Mouse (Mus musculus) lung, postnatal 10 days (tissue): ENCODE results near the gene Mbd6.
"Not testable (repeated sequence)": the region's sequence is repeated elsewhere in the genome, so short reads cannot be mapped to it uniquely, and the experiment has no call there.

Experiments
- DNase-seq: peaks from one replicate; pipeline ENCODE4 v3.0.0; 2021

Gene Mbd6

DNA sequence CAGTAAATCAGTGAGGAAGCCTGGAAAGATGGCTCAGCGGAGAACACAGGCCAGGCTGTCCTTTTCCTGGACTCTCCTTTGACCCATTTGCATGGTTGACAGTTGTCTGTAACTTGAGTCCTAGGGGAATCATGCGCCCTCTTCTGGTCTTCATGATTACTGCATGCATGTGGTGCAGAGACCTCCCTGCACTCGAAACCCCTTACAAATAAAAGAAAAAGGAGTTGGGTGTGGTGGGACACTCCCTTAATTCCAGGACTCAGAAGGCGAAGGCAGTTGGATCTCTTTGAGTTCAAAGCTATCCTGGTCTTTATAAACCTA, 23.5 kb upstream of the Mbd6 start:
- DNase-seq = peak; percentile 93

DNA sequence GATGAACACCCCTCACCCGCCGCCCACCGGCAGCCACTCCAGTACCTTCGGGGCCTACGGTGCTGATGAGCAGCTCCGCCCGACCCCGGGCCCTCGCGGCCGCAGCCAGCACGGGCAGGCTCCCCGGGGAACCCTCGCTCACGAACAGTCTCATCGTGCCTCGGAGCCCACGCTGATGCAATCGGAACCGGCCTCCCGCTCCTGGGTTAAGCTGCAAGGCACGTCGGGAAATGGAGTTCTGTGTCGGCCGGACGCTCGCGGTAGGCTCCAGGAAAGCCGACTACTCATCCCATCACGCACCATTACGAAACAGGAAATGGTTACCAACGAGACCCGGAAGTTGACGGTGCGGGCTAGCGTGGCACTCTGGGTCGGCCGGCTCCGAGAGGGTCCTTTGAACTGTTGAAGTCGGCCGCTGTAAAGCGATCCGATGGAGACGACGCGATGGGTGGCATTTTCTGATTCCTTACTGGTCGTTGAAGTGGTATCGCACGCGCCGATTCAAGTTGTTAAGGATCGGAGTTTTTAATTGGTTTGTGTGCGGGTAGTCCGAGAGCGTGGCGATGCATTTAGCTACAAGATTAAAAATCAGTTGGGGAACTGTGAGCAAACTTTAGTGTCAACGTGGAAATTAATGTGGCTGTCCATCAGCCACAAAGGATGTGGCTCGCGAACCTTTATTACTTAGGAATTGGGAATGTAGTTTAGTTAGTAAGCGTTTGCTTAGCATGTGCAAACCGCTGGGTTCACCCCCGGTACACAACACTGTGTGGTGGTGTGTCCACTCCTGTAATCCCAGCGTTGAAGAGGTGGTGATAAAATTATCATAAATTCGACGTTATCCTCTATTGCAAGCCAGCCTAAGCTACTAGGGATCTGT, 22.9 kb upstream of the Mbd6 start, which contains the start of gene Mars:
Gene Mars (minus strand): TSS at position 311 of the 880 bp plus-strand sequence.
- DNase-seq = peak; percentile 97

DNA sequence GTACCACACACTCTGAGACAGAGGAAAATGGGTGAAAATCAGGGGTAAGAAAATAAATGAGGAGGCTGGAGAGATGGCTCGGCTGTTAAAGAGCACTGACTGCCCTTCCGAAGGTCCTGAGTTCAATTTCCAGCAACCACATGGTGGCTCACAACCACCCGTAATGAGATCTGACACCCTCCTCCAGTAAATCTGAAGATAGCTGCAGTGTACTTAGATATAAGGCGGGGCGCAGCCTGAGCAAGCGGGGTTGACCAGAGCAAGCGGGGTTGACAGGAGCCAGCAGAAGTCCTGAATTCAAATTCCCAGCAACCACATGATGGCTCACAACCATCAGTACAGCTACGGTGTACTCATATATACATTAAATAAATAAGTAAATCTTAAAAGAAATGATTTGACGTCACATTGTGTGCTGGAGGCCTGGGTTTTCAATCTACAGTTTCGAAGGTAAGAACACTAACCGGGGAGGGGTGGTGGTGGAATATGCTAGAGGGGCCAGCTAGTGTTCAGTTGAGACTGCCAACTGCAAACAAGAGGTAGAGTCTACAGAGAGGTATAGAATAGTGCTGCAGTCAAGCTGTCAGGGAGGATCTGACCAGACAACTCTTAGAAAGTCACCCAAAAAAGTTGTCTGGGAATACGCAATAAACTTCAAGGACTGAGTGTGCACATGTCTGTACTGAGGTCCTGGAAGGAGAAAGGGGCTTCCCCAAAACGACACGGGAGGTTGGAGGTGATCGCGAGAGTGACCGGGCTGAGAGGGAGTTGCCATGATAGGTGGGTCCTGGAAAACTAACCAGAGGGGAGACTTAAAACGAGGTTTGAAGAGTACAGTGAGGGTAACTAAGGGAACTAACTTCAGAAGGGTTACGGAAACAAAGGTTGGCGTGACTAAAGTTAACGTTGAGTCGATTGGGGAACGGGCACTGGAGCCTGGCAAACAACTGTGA, 22.0 kb upstream of the Mbd6 start:
- peak; percentile 63 for DNase-seq

DNA sequence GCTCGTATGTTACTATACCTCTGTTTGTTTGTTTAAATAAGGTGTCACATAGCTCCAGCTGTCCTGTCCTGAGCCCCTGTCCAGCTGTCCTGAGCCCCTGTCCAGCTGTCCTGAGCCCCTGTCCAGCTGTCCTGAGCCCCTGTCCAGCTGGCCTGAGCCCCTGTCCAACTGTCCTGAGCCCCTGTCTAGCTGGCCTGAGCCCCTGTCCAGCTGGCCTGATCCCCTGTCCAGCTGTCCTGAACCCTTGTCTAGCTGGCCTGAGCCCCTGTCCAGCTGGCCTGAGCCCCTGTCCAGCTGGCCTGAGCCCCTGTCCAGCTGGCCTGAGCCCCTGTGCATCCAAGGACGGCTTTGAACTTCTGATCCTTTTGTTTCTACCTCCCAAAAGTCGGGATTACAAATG, 20.3 kb upstream of the Mbd6 start:
- not testable (repeated sequence) for DNase-seq

DNA sequence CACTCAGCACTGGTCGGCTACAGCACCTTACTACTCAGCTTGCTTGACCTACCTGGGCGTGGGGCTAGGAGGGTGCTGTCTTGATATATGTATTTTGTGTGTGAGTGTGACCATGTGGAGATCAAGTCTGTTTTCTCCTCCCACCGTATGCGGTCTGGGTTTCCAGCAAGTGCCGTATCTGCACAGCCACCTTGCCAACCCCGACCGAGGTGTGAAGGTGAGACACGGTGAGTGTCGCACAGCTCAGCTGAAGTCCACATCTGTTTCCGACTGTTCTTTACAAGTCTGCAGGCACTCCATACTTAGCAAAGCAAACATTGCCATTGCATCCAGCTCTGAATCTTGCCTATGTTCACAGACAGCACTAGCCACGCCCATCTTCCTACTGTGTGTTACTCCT, 14.3 kb upstream of the Mbd6 start:
- DNase-seq = no peak

DNA sequence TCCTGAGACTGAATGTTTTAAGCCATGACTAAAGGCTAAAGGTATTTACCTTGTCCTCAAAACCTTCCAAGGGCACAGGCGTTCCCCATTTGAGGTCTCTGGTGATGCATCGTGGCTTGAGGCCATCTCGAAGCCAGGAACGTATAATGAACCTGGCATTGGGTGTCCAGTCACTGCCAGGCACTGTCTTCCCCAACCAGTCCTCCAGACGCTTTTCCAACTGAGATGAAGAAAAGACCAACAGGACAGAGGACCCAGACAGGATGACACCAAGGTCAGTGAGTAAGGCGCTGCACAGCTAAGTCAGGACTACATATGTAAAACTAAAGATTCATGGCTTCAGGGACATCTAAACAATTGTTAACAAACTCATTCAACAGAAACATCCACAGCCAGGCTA, 11.5 kb upstream of the Mbd6 start:
- DNase-seq = no peak

DNA sequence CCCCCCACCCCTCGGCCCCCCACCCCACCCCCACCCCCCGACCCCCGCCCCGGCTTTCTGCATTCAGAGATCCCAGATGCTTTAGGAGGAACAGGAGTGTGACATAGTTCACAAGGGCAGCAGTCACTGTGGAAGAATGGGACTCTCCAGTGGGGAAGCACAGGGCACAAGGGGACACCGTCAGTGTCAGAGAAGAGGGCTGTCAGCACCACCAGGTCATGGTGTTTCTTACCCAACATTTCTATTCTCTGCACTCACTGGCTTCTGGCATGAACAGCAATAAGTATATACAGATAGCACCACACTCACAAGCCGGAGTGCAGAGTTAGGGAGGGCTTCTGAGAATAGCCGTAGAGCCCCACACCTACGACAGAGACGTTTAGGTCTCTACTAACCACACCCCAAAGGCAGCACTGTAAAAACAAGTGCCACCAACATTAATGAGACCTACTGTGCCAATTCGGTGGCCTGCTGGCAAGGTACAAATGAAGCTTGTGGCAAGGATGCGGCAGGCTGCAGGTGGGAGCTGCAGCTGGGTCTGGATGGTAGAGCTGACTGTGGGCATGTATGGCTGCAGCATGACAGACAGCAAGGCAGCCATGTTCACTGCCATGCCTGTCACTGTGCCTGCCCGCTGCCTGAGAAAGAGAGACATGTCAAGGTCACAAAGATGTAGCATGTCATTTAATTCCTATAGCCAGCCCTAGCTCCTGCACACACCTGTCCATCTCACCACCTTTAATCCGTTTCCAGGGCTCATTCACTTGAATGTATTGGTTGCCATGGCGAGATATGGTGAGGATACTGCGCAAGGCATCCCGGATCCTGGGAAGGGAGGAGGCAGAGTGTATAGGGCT, 8.4 kb upstream of the Mbd6 start:
- DNase-seq = no peak

DNA sequence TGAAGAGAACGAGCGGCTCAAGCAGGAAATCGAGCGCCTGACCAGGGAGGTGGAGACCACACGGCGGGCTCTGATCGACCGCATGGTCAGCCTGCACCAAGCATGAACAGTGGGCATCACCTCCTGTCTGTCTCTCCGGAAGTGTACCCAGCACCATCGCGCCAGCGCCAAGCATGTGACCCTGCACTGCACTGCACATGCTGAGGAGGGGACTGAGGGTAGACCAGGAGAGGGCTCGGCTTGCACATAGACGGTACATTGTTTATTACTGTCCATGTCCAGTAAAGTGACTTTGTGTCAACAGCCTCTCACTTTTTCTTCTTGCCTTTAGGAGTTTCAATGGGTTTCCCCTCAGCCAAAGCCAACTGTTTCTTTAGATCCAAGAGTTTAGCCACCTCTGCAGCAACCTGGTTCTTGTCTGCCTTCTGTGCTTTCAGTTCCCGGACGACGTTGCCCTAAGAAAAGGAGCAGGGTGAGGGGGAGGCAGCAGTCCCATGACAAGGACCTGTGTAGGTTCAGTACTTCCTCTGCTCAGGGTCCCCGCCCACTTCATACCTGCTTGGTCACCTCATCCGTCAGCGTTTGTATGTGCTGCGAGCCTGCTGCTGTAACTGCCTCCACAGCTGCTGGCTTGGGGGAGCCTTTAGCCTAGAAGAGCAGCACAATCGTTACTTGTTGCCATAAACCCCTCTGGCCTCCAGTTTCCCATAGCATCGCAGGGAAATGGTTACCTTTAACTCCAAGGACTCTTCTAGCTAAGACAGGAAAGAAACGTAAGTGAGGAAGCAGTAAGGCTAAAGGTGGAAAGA, 7.4 kb upstream of the Mbd6 start:
- no peak for DNase-seq

DNA sequence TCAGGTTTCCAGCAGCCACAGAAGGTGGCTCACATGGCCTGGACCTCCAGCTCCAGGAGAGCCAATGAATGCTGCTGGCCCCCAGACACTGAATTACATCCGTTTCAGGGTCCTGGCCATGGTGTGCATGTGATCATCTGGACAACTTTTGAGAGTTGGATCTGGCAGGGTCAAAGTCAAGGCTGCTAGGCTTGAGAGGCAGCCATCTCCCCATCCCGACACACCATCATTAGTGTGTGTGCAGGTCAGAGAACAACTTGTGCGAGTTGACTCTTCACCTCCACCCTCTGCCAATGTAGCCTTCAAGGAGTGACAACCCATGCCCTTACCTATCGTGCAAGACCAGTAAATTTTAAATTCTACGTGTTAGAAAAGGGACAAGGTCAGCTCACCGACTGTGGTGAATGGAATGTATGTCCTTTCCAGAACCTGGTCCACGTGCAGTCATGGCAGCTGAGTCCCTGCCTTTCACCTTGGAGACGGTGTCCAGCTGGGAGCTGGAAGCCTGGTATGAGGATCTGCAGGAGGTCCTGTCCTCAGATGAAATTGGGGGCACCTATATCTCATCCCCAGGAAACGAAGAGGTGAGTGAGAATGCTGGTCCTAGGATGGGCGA, 6.2 kb upstream of the Mbd6 start:
- DNase-seq = no peak

DNA sequence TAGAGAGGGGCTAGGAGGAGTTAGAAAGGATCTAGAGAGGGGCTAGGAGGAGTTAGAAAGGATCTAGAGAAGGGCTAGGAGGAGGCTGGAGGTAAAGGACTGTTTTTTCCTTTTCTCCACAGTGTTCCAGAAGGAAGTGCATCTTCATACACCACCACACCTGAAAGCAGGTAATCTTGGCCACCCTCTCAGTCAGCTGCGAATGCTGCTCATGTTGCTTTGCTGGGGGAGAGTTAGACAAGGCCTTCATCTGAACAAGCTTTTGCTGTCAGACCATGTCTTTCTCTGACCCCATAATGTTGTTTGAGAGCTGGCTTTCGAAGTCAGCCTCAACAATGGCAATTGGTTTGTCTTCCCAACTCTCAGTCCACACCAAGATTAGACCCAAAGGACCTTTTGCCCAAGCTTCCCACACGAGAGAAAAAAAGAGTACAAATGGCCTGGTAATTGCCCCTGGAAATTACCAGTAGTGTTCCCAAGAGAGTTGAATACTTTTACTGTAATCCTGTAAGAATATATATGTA, 4.8 kb upstream of the Mbd6 start:
- no peak for DNase-seq

DNA sequence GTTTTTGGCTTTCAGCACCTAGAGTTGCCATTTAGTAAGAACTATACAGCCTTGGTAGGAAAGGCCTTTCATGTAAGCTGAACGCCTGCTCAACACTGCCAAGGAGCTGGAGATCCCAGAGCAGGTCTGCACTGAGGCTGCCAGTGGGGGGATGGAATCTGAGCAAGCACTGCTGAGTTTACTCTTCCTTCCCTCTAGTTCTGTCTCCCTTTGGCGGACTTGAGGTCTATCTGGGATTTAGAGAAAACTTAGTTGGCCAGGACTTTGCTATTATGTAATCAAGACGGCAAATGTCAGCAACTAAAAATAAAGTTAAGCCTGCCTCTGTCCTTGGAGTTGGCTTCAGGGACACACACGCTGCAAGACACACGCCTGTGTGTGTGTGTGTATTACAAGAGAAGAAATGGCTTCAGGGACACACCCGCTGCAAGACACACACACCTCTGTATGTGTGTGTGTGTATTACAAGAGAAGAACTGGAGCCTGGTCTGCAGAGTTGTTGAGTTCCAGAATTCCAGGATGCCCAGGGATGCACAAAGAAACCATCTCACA, 4.2 kb upstream of the Mbd6 start:
- peak; percentile 70 for DNase-seq

DNA sequence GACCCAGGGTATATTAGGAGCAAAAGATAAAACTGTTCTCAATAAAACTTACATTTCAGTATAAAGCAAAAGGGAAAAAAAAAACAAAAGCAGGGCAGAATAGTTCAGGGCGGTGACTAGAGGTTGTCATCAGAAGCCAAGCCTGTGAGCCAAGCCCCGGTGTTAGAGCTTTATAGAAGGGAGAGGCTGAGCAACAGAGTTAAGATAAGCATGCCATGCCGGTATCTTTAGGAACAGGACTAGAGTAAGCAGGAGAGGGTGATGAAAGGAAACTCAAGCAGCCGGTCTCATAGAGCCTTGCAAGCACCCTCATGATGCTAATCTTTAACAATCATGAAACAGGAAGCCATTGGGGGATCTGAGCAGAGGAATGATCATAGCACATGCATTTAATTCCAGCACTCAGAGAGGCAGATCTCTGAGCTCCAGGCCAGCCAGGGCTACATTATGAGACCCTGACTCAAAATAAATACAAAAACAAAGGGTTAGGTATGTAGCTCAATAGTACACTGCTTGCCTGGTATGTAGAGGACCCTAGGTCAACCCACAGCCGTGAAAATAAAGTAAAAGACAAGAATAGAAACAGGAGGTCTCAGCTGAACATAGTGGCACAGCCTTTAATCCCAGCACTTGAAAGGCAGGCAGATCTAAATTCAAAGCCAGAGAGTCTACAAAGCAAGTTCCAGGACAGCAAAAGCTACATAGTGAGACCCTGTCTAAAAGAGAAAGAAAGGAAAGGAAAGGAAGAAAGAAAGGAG, 3.2 kb upstream of the Mbd6 start:
- DNase-seq = no peak

DNA sequence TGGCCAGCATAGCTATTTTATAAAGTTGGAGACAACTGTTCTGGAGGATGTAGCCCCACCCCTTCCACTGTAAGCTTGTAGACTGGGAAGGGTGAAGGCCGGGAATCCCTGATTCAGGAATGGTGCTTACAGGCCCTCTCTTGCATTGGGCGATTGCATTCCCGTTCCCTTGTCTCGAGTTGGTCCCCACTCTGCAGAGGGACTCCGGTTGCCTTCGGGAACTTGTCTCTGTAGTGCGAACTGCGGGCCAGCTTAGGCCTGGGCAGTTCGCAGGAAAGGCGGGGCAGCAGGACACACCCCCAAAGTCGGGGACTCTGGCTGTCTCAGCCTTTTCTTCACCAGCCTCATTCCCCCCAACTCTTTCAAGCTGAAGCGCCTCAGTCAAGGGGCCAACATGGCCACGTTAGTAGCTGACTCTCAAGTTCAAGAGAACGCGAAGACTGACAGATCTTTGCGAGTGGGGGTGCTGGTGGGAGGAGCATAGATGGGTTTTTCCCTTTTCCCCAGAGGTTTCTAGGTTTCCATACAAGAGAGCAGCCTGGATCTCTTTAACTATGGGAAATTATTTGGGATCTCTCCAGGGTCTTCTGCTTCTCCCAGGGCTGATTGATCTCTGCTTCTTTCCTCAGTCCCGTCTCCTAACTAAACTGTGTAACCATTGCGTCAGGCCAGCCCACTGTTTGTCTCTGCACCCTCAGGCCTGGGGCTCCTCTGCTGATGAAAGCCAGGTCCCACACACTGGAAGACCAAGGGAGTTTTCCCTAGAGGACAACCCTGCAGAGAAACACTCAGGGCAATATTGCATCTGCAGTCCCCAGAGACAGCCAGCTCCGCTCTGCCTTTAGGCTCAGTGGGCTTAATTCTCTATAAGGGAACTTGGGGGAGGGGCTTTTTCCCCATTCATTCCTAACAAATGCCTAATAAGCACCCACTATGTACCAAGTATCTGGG, 2.4 kb upstream of the Mbd6 start:
- DNase-seq = peak; percentile 78

DNA sequence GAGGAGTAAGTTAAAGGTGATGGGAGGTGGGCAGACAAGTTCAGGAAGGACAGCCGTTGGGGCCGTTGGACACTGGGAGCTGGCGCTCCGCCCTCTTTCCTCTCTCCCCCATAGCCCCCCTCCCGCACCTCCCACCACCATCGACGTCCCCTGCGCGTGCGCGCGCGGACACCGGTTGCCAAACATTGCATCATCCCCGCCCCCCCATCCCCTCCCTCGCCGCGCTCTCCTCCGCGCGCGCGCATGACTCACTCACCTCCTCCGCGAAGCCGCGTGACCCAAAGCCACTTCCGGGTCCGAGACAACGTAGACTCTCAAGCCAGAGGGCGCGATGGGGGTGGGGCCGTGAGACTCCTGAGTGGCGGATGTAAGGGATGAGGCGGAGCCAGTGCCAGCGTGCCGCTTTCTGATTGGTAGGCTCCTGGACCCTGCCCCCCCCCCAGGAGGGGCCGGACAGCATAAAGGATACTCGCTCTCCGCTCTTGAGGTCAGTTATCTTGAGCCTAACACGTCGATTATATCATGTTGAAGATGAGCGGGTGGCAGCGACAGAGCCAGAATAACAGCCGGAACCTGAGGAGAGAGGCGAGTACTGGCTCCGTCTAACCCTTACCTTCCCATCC, 1.6 kb upstream of the Mbd6 start:
- peak; percentile 100 for DNase-seq

DNA sequence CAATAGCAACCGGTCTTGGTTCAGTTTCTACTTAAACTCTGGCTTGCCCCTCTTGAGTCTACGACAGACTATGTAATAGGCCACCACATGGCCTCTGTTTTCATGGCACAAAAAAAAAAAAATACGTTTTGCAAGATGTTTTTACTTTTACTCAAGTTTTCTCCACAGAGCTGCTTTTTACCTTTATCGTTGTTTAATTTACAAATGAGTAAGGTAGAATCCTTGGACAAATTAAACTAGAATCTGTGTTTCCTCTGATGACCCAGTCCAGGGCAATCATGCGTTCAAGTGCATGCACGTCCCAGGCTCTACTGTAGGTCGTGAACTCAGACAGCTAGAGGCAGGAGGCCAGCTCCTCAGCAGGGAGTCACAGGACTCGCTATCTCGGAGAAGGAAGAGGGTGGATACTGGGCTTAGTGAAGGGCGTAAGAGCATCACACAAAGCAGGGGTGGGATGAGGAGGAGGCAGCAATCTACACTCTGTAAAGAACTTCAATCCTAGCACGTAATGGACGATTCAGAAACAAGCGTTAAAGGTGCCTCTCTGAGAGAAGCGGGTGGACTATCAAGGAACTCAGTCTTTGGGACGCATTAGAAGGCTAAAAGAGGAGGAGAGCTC, 864 bp upstream of the Mbd6 start:
- peak; percentile 66 for DNase-seq

DNA sequence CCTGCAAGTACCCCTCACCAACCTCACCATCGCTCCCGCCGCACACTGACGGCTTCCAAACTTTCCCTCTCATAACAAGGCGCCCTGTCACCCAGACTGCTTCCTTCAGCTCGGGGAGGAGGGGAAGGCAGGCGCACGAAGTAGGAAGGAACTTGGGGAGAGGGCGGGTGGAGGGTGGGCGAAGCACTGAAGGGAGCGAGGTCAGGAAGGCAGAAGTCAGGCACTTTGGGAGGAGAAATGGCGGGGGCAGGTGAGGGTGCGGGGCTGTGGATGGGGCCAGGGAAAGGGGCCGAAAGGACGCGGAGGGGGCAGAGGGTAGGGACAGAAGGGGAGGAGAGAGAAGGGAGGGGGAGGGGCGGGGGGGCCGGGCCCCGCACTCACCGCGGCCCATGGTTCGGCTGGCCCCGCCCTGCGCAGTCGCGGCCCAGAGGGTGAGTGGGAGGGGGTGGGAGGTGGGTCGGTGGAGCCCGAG, 454 bp downstream of the Mbd6 start:
- DNase-seq = peak; percentile 81

DNA sequence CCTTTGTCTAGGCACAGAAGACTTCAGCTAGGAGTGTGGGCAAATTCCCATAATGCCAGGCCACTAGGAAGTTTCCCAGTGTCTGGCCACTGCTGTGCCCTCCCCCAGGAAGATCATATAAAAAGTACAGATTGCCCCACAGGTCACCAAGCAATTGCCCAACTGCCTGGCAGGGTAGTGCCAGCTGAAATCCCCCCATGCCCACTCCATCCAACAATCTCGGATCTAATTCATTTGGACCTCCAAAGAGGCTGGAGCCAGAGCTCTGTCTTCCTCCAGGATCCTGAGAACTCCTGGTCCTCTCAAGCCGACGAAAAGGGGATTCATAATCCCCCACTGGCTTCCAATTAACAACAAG, 903 bp downstream of the Mbd6 start:
- DNase-seq = no peak
